Mouse (Mus musculus): ENCODE results near the gene Drd2.

The Drd2 gene

DNA sequence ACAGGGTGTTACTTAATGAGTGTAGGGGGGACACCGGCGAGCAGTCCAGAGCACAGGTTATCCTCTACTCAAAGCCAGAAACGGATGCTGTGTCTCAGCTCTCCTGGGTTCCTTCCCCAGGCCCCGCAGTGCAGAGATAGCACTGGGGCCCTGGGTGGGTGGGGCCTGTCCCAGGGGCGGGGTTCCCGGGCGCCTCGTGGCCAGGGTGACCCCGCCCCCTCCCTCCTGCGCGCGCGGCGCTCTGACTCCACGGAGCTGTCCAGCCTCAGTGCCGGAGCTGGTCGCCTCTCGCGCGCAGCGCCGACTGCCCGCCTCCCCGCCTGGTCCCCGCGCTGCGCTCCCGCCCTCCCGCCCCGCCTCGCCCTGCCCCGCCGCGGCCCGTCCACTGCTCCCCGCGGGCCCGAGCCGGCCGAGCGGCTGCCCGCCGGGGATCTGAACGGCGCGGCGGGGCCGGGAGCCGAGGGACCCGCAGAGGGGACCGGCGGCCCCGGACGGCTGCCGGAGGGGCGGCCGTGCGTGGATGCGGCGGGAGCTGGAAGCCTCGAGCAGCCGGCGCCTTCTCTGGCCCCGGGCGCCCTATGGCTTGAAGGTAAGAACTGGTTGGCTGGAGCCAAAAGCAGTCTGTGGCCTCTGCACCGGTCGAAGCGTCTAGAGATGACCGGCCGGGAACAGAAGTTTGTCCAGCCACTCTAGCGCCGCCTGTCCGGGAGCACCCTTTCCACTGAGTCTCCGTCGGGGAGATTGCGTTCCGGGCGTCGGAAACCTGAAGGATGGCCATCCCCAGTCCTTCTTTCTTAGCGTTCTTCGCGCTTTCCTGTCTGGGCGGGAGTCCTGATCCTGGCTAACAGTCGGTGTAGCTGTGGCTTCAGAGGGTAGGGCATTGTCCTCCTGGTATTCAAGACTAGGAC, at the start of gene Drd2:
TSS of gene Drd2 (plus strand) at position 492 of the 908 bp plus-strand sequence.
- in situ Hi-C loops (cut with MboI, MseI) = no loop called here

- in situ Hi-C loops (cut with MboI, MseI) = no loop called here
Measured at GRCm38 (mm10) chr9:49295101-49295500, 45.3 kb upstream of the Drd2 start.

DNA sequence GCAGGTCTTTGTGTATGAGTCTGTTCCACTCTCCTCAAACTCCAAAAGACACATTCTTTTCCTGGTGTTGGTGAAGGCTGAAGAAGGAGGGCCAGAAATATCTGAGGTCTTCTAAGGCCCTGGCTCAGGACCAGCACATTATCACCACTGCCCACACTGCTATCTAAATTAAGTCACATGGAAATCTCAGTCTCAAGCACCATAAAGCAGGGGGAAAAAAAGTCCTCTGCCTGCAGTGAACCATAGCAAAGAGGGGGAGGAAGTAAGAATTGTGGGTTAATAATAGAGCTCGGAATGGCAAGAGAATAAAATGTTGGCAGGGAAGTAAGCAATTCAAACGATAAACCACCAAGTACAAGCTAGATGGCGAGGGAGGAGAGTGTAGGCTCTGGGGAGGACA, 32.9 kb upstream of the Drd2 start:
- in situ Hi-C loops (cut with MboI, MseI) = no loop called here

DNA sequence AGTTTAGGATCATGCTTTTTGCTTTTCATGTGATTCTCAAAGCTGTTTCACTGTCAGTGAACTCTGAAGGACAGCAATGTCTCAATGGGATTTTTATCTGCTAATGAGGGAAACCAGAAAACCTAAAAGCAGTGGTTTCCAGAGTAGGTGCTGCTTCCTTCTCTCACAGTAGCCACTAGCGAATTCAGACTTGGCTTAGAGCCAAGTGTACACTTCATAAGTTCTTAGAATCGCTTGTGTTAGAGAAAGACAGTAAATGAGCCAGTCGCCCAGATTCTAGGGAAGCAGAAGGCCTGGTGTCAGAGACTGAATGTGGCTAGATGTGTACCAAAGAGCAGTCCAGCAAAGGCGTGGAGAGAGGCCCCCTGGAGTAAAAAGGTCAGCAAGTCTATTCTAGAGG, 29.6 kb upstream of the Drd2 start:
- in situ Hi-C loops (cut with MboI, MseI) = no loop called here

DNA sequence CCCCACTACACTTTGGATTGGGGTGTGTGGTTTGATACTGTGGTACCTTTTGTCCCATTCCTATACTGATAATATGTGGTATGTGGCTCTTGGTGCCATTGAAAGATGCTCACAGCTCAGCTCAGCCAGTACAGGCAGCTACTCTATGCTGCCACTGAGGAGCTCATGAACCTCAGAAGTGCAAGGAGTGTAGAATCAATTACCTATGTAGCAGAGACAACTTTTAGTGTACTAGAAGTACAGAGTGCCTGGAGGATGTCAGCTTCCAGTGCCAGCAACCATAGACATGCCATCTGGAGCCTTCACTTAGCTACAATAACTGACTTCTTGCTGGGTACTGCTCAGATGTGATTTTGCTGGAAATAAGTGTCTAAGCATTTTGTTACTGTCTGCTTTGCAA, 21.8 kb upstream of the Drd2 start:
- in situ Hi-C loops (cut with MboI, MseI) = loop anchor here (5.0 kb wide), 1 partner anchor 39 kb away; no protein-coding TSS in a partner anchor

DNA sequence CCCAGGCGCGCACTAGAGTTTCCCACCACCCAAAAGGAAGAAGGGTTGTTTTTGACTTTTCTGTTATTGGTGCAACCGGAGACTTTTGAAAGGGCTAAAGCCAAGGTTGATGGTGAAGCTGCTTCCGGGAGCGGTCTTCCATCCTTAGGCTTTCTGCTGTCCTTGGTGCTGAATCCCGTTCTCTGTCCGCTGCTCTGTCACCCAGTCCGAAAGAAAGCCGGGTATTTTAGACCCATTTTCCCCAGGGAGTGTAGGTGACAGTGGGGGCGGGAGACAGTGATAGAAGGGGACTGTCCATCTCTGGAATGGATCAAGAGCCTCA, 578 bp downstream of the Drd2 start:
- in situ Hi-C loops (cut with MboI, MseI) = no loop called here

GRCm38 (mm10) chr9:49365763-49366162, 25.3 kb downstream of the Drd2 start:
- in situ Hi-C loops (cut with MboI, MseI) = no loop called here

DNA sequence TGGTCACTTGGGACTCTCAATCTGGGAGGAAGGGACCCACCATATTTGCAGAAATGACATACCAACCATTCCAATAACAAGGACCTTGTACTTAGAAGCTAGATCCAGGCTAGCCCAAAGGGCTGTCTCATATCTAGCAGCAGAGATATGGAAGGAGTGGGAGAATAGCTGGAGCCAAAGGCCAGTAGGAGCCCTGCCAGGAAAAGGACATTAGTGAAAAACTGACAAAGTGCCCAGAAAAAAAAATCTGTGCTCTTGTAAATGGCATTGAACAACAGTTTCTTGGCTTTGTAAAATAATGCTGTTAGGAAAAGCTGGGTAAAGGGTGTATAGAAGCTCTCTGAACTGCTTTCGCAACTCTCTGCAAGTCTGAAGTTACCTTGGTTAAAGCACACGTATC, 33.5 kb downstream of the Drd2 start:
- in situ Hi-C loops (cut with MboI, MseI) = loop anchor here (10.0 kb wide), 1 partner anchor 61 kb away; no protein-coding TSS in a partner anchor

DNA sequence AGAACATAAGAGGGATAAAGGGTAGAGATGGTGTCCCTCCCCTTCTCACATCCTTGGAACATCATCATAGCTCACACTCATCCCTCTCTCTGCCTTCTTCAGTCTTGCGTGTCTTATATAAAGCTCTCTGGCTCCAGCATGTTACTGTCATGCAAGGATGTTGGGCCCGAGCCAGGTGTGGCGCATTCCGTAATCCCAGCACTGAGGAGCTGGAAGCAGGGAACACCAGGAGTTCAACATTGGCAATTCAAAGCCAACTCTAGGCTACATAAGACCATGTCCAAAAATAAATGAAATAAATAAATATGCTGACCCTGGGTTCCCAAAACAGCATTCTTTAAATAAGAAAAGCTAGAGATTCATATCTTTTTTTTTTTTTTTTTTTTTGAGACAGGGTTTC, 39.5 kb downstream of the Drd2 start:
- in situ Hi-C loops (cut with MboI, MseI) = loop anchor here (10.0 kb wide), 1 partner anchor 55 kb away; no protein-coding TSS in a partner anchor

GRCm38 (mm10) chr9:49384041-49384440, 43.6 kb downstream of the Drd2 start:
- in situ Hi-C loops (cut with MboI, MseI) = no loop called here

- in situ Hi-C loops (cut with MboI, MseI) = no loop called here
Measured at GRCm38 (mm10) chr9:49384855-49385254, 44.4 kb downstream of the Drd2 start.

DNA sequence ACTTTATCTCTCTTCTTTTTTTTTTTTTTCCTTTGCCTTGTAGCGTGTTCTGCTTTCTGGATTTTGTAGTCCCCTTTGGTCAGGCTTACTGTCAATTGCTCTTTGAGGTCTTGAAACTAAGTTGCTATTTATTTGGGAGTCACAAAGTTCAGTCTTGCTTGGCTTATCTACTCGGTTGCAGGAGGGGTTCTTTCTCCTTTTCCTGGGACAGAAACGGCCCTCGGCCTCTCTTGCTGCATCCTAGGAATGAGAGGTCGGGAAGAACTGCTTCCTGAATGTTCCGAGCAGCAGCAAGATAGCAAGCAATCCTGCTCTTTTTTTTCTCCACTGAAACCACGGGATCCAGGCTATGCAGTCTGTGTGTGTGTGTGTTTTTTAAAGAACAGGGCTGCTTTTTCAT, 44.9 kb downstream of the Drd2 start:
- in situ Hi-C loops (cut with MboI, MseI) = no loop called here

GRCm38 (mm10) chr9:49386119-49386518, 45.7 kb downstream of the Drd2 start:
- in situ Hi-C loops (cut with MboI, MseI) = no loop called here

DNA sequence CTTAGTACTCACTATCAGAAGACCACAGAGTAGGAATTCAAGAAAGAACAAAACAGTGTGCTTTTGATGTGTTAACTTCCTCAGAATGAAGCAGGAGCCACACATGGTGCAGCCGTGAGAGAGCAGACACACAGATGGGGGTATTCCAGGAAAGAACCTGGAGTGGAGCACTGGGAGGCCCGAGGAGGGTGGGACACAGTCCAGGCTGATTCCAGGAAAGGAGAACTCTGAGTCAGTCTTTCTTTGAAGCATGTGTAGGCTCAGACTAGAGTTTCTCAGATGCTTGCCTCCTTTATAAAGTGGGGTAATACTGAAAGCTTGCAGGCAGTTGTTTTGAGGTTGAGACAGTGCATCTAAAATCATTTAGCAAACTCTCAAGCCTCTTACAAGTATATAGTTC, 51.8 kb downstream of the Drd2 start:
- in situ Hi-C loops (cut with MboI, MseI) = no loop called here

GRCm38 (mm10) chr9:49396006-49396405, 55.6 kb downstream of the Drd2 start:
- in situ Hi-C loops (cut with MboI, MseI) = no loop called here

GRCm38 (mm10) chr9:49403711-49404110, 63.3 kb downstream of the Drd2 start:
- in situ Hi-C loops (cut with MboI, MseI) = no loop called here

- in situ Hi-C loops (cut with MboI, MseI) = no loop called here
Measured at GRCm38 (mm10) chr9:49407028-49407427, 66.6 kb downstream of the Drd2 start.

GRCm38 (mm10) chr9:49410621-49411020, 70.2 kb downstream of the Drd2 start:
- in situ Hi-C loops (cut with MboI, MseI) = no loop called here

GRCm38 (mm10) chr9:49423866-49424265, 83.4 kb downstream of the Drd2 start:
- in situ Hi-C loops (cut with MboI, MseI) = no loop called here

DNA sequence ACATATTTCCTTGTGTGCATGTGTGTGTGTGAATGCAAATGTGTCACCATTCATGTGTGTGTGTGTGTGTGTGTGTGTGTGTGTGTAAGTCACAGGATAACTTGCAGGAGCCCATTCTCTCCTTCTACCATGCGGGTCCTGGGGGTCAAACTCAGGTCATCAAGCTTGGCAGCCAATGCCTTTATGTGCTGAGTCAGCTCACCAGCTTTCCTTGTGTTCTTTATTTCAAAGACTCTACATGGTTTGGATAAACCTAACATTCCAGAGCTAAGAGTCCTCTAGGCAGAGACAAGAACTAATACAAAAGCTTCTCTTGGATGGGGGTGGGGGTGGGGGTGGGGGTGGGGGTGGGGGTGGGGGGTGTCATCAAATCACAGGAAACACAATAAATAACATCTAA, 85.2 kb downstream of the Drd2 start:
- in situ Hi-C loops (cut with MboI, MseI) = no loop called here

GRCm38 (mm10) chr9:49426921-49427320, 86.5 kb downstream of the Drd2 start, which contains the start of gene Ankk1:
TSS of gene Ankk1 (minus strand) at chr9:49427021.
- in situ Hi-C loops (cut with MboI, MseI) = no loop called here

DNA sequence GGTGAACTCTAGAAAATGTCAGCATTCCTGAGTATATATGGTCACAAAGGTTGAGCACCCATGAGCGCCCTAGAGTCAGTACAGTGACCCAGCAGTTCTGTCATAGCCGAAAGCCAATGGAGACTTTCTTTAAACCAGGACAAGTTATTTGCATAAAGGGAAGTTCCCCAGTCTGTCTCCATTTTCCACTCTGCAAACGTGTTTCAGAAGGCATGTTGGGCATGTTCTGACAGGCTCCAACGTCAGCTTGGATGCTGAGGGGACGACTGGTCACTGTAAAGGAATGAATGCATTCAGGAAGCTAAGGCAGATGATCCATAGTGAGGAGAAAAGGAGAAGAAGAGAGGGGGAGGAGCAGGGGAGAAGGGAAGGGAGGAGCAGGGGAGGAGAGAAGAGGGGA, 87.1 kb downstream of the Drd2 start:
- in situ Hi-C loops (cut with MboI, MseI) = no loop called here

- in situ Hi-C loops (cut with MboI, MseI) = no loop called here
Measured at GRCm38 (mm10) chr9:49442621-49443020, 102.2 kb downstream of the Drd2 start.

Data from T-helper 1 cell (primary cell).